Mouse (Mus musculus): ENCODE results near the gene Rpl3l.

DNA sequence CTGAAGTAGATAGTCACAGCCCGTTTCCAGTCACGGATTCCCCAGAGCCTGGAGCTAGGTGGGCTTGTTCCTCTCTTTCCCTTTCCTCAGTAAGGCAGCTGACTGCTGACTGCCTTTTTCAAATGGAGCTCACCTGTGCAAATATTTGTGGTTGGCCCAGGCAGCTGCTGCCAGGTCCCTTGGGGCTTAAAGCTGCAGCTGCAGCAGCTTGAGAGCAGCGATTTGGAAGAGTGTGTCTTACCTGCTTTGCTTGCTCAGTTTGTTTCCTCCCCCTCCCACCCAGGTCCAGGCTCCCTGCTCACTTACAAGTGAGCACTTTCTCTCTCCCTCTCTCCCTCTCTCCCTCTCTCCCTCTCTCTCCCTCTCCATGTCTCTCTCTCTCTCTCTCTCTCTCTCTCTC, 41.5 kb downstream of the Rpl3l start:
- TF ChIP-seq CTCF (IDR thresholded peaks at IDR 0.05; ENCODE audit: borderline replicate concordance, insufficient read depth, low read length): no peak
- TF ChIP-seq POLR2A (IDR thresholded peaks at IDR 0.05; ENCODE audit: low read depth, low read length): no peak
